Mouse (Mus musculus) neural tube, embryonic 15.5 days (tissue): Measurements from ENCODE around the gene Dlgap1. TPM values are rescaled to one million over a fixed set of nuclear protein-coding genes. Genes with fewer than 3 reads are reported as not detected.
"Not testable (repeated sequence)": the region's sequence is repeated elsewhere in the genome, so short reads cannot be mapped to it uniquely, and the experiment has no call there.

Source experiments
- ATAC-seq: fragments of 200-750 bp; cut with Nextera tagmentation; 2 replicates; pipeline ENCODE4 v1.8.0; 2017; ENCODE audit warnings: mild to moderate bottlenecking, moderate TSS enrichment, moderate library complexity; ENCODE audit not compliant: low FRiP score
- H3K27ac ChIP-seq: fragments of 300-500 bp; sonication (generic); replicated peaks from 2 replicates; pipeline ENCODE4 v1.5.1; 2015; ENCODE audit warnings: mild to moderate bottlenecking, inconsistent platforms
- H3K27me3 ChIP-seq: fragments of 300-500 bp; sonication (generic); replicated peaks from 2 replicates; pipeline ENCODE4 v1.6.1; 2015; ENCODE audit warnings: inconsistent platforms
- H3K36me3 ChIP-seq: fragments of 300-500 bp; sonication (generic); 2 replicates; pipeline ENCODE4 v1.6.1; 2015; ENCODE audit warnings: inconsistent platforms
- H3K4me1 ChIP-seq: fragments of 300-500 bp; sonication (generic); 2 replicates; pipeline ENCODE4 v1.6.1; 2015; ENCODE audit warnings: inconsistent platforms
- H3K4me2 ChIP-seq: fragments of 300-500 bp; sonication (generic); 2 replicates; pipeline ENCODE4 v1.6.1; 2015; ENCODE audit warnings: inconsistent platforms, mild to moderate bottlenecking, moderate library complexity
- H3K4me3 ChIP-seq: fragments of 300-500 bp; sonication (generic); replicated peaks from 2 replicates; pipeline ENCODE4 v1.5.1; 2015; ENCODE audit warnings: mild to moderate bottlenecking, inconsistent platforms
- H3K9ac ChIP-seq: fragments of 300-500 bp; sonication (generic); replicated peaks from 2 replicates; pipeline ENCODE4 v1.6.1; 2015; ENCODE audit warnings: mild to moderate bottlenecking, inconsistent platforms
- H3K9me3 ChIP-seq: fragments of 300-500 bp; sonication (generic); replicated peaks from 2 replicates; pipeline ENCODE4 v1.6.1; 2016; ENCODE audit warnings: inconsistent platforms
- WGBS: fragments of 180-500 bp; shearing (Covaris S2); methylation state at CpG from one replicate; pipeline ENCODE4 v1.1.7; 2015; ENCODE audit warnings: mixed read lengths; 5-methylcytosine and 5-hydroxymethylcytosine counted together
- polyA plus RNA-seq: library from polyadenylated mRNA; unstranded; fragments of >200 nt; fragmentation: Nextera tagmentation; extraction: Ambion mirVana; gene quantifications from 2 replicates; pipeline ENCODE4 v1.2.1, GENCODE M21; 2015

Dlgap1 gene
- polyA plus RNA-seq, 1 experiment from 2014 or later = 42.6 TPM

- Histone ChIP-seq H3K27ac (no peak overlapping the region), H3K27me3 (0 out of 2 replicates have a peak, but pooled peaks cover 4% of the 10 kb centered on the region), H3K4me1 (peaks cover 14% of the 10 kb centered on the region), H3K9me3 (no peaks in the 10 kb centered on the region), H3K9ac (no peak overlapping the region), H3K36me3 (no peaks in the 10 kb centered on the region), H3K4me3 (no peak overlapping the region), H3K4me2 (no peak overlapping the region)
- no peak for ATAC-seq
- 58% methylated on average over 7 of the region's 7 CpGs for WGBS
Measured at GRCm38 (mm10) chr17:70836820-70837219, 867.9 kb downstream of the Dlgap1 start.

- ATAC-seq, H3K9ac ChIP-seq: not testable (repeated sequence)
- WGBS = 95% methylated on average over 5 of the region's 6 CpGs
Measured at GRCm38 (mm10) chr17:70837474-70837873, 868.6 kb downstream of the Dlgap1 start.

GRCm38 (mm10) chr17:70838031-70838430, 869.2 kb downstream of the Dlgap1 start:
- H3K4me1 ChIP-seq = peaks cover 14% of the 10 kb centered on the region
- H3K27ac ChIP-seq = no peak overlapping the region
- H3K9ac ChIP-seq = no peak overlapping the region
- no peaks in the 10 kb centered on the region for H3K36me3 ChIP-seq
- no peak for ATAC-seq
- no peak overlapping the region for H3K4me3 ChIP-seq
- H3K9me3 ChIP-seq = no peaks in the 10 kb centered on the region
- H3K27me3 ChIP-seq = 0 out of 2 replicates have a peak, but pooled peaks cover 4% of the 10 kb centered on the region
- H3K4me2 ChIP-seq = no peak overlapping the region
- 92% methylated on average over 7 of the region's 7 CpGs for WGBS

More at GRCm38 (mm10) chr17:70837474-70837873, 868.6 kb downstream of the Dlgap1 start:
- H3K4me1 ChIP-seq = peaks cover 14% of the 10 kb centered on the region
- not testable (repeated sequence) for H3K27me3 ChIP-seq, H3K27ac ChIP-seq, H3K4me3 ChIP-seq, H3K9me3 ChIP-seq, H3K36me3 ChIP-seq, H3K4me2 ChIP-seq

- Histone ChIP-seq H3K27ac (no peak overlapping the region), H3K27me3 (0 out of 2 replicates have a peak, but pooled peaks cover 4% of the 10 kb centered on the region), H3K9me3 (no peaks in the 10 kb centered on the region), H3K4me2 (no peak overlapping the region), H3K36me3 (no peaks in the 10 kb centered on the region), H3K4me3 (no peak overlapping the region), H3K9ac (no peak overlapping the region), H3K4me1 (peaks cover 14% of the 10 kb centered on the region)
- WGBS = 63% methylated on average over 5 of the region's 5 CpGs
- no peak for ATAC-seq
Measured at GRCm38 (mm10) chr17:70838533-70838932, 869.7 kb downstream of the Dlgap1 start.

GRCm38 (mm10) chr17:70843252-70843651, 874.4 kb downstream of the Dlgap1 start:
- H3K27me3 ChIP-seq = no peaks in the 10 kb centered on the region
- no peak for ATAC-seq
- H3K4me1 ChIP-seq = peaks cover 8% of the 10 kb centered on the region; the same call in 1 of the 2 replicates
- H3K4me2 ChIP-seq = no peak overlapping the region
- no peak overlapping the region for H3K4me3 ChIP-seq
- no peak overlapping the region for H3K9ac ChIP-seq
- no peaks in the 10 kb centered on the region for H3K36me3 ChIP-seq
- no peak overlapping the region for H3K27ac ChIP-seq
- WGBS = 55% methylated on average over 4 of the region's 4 CpGs
- H3K9me3 ChIP-seq = no peaks in the 10 kb centered on the region

- WGBS = 57% methylated on average over 10 of the region's 10 CpGs
- no peak overlapping the region for H3K4me2 ChIP-seq
Measured at GRCm38 (mm10) chr17:70844971-70845370, 876.1 kb downstream of the Dlgap1 start.

GRCm38 (mm10) chr17:70845543-70845942, 876.7 kb downstream of the Dlgap1 start:
- peaks cover 29% of the 10 kb centered on the region for H3K4me1 ChIP-seq
- no peaks in the 10 kb centered on the region for H3K9me3 ChIP-seq
- no peak overlapping the region for H3K27ac ChIP-seq
- WGBS = 88% methylated on average over 2 of the region's 2 CpGs
- H3K36me3 ChIP-seq = no peaks in the 10 kb centered on the region
- no peak overlapping the region for H3K4me2 ChIP-seq
- no peak overlapping the region for H3K4me3 ChIP-seq
- ATAC-seq = no peak
- peaks cover 13% of the 10 kb centered on the region for H3K27me3 ChIP-seq
- no peak overlapping the region for H3K9ac ChIP-seq

More at GRCm38 (mm10) chr17:70844971-70845370, 876.1 kb downstream of the Dlgap1 start:
- no peaks in the 10 kb centered on the region for H3K36me3 ChIP-seq
- H3K4me3 ChIP-seq = no peak overlapping the region
- H3K9ac ChIP-seq = no peak overlapping the region
- no peak for ATAC-seq
- no peak overlapping the region for H3K27ac ChIP-seq
- peaks cover 10% of the 10 kb centered on the region for H3K27me3 ChIP-seq
- H3K4me1 ChIP-seq = peaks cover 24% of the 10 kb centered on the region
- H3K9me3 ChIP-seq = no peaks in the 10 kb centered on the region

GRCm38 (mm10) chr17:70846111-70846644, 877.3 kb downstream of the Dlgap1 start:
- WGBS = 66% methylated on average over 8 of the region's 8 CpGs
- Histone ChIP-seq H3K9me3 (no peaks in the 10 kb centered on the region), H3K27ac (no peak overlapping the region), H3K27me3 (peaks cover 17% of the 10 kb centered on the region), H3K9ac (no peak overlapping the region), H3K36me3 (no peaks in the 10 kb centered on the region), H3K4me2 (no peak overlapping the region), H3K4me1 (peaks cover 35% of the 10 kb centered on the region), H3K4me3 (no peak overlapping the region)
- ATAC-seq = no peak

GRCm38 (mm10) chr17:70847086-70847485, 878.2 kb downstream of the Dlgap1 start:
- Histone ChIP-seq H3K4me3 (no peak overlapping the region), H3K27me3 (peaks cover 17% of the 10 kb centered on the region), H3K9ac (no peak overlapping the region), H3K9me3 (no peaks in the 10 kb centered on the region), H3K4me2 (peak overlapping the region; percentile 26; the same call in 1 of the 2 replicates), H3K4me1 (peaks cover 44% of the 10 kb centered on the region), H3K36me3 (no peaks in the 10 kb centered on the region), H3K27ac (no peak overlapping the region)
- no peak for ATAC-seq
- 1% methylated on average over 4 of the region's 4 CpGs for WGBS

- Histone ChIP-seq H3K9ac (peak overlapping the region; percentile 46; the same call in 1 of the 2 replicates), H3K9me3 (no peaks in the 10 kb centered on the region)
Measured at GRCm38 (mm10) chr17:70847751-70848510, 879.1 kb downstream of the Dlgap1 start.

GRCm38 (mm10) chr17:70848511-70849398, 879.9 kb downstream of the Dlgap1 start:
- ATAC-seq = peak; percentile 9; the same call in 1 of the 2 replicates
- 1% methylated on average over 23 of the region's 23 CpGs for WGBS
- no peaks in the 10 kb centered on the region for H3K9me3 ChIP-seq
- H3K4me3 ChIP-seq = peak overlapping the region; percentile 56
- H3K27ac ChIP-seq = peak overlapping the region; percentile 89
- H3K4me1 ChIP-seq = peaks cover 60% of the 10 kb centered on the region
- peak overlapping the region; percentile 98 for H3K4me2 ChIP-seq
- H3K9ac ChIP-seq = peak overlapping the region; percentile 46
- peaks cover 17% of the 10 kb centered on the region for H3K27me3 ChIP-seq
- no peaks in the 10 kb centered on the region for H3K36me3 ChIP-seq

More at GRCm38 (mm10) chr17:70847751-70848510, 879.1 kb downstream of the Dlgap1 start:
- Histone ChIP-seq H3K4me3 (peak overlapping the region; percentile 56), H3K27me3 (peaks cover 17% of the 10 kb centered on the region), H3K4me1 (peaks cover 52% of the 10 kb centered on the region), H3K27ac (peak overlapping the region; percentile 89), H3K36me3 (no peaks in the 10 kb centered on the region), H3K4me2 (peak overlapping the region; percentile 98)
- ATAC-seq = no peak
- WGBS = 1% methylated on average over 17 of the region's 17 CpGs
